Mouse (Mus musculus): Measurements from ENCODE around the gene Lyz1. TPM values are rescaled to one million over a fixed set of nuclear protein-coding genes. Genes with fewer than 3 reads are reported as not detected.
A peak's percentile ranks its signal among the peaks of the same experiment; 100 is the strongest.
"Not testable (repeated sequence)": the region's sequence is repeated elsewhere in the genome, so short reads cannot be mapped to it uniquely, and the experiment has no call there.

The Lyz1 gene
- polyA plus RNA-seq, 1 experiment, result not detected

DNA sequence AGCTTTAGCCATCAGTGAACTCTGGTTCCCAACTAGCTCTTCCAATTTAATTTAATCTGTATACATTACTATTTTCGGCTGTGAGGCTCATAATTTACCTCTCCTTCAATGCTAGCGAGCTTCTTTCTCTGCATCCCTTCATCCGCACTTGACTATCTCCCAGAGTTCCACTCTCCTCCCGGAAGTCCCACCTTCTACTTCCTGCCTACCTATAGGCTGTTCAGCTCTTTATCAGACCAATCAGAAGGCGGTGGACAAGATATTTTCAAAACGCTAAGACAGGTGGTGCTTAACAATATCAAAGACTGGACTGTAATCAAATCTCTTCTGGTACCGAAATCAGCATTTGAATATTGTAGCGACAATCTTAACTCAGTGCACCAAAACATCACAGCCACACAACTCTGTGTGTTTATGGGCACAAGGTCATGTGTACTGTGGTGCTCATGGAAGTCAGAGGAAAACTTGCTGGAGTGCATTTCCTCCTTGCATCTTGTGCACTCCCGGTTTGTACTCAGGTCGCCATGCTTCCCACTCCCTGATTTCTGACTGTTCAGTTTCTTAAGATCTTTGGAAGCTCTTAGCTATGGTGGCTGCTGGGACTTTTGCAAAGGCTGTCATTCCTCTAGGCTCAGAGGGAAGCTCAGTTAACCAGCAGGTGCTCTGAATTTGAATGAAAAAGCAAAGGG, 16.8 kb downstream of the Lyz1 start:
- Histone ChIP-seq H3K4me3 (no peak overlapping the region), H3K79me2 (ENCODE audit: control insufficient read depth, insufficient read depth) (no peaks in the 10 kb centered on the region), H3K27me3 (ENCODE audit: control insufficient read depth, insufficient read depth, insufficient read length) (peaks cover 6% of the 10 kb centered on the region), H3K36me3 (ENCODE audit: control insufficient read depth, insufficient read depth) (no peaks in the 10 kb centered on the region), H3ac (ENCODE audit: control insufficient read depth, insufficient read length) (no peak overlapping the region), H3K4me2 (ENCODE audit: low read depth) (no peak overlapping the region)
- no peak for TF ChIP-seq MYOD1 (IDR thresholded peaks at IDR 0.05; ENCODE audit: control insufficient read depth in 1 of 3, insufficient read length in 2 of 3, low read depth in 2 of 3)
- TF ChIP-seq TCF12 (IDR thresholded peaks at IDR 0.05; ENCODE audit: insufficient read depth, poor library complexity, severe bottlenecking), result no peak
- TF ChIP-seq E2F4 (IDR thresholded peaks at IDR 0.05; ENCODE audit: insufficient read depth), result no peak
- TF ChIP-seq MAX (IDR thresholded peaks at IDR 0.05; ENCODE audit: low read depth), result no peak

GRCm38 (mm10) chr10:117274645-117275044, 18.0 kb downstream of the Lyz1 start:
- H3K4me2 ChIP-seq (ENCODE audit: low read depth); H3K4me3 ChIP-seq; H3K36me3 ChIP-seq (ENCODE audit: control insufficient read depth, insufficient read depth); H3K79me2 ChIP-seq (ENCODE audit: control insufficient read depth, insufficient read depth); H3K27me3 ChIP-seq (ENCODE audit: control insufficient read depth, insufficient read depth, insufficient read length); H3ac ChIP-seq (ENCODE audit: control insufficient read depth, insufficient read length): not testable (repeated sequence)

- Histone ChIP-seq H3K4me2 (ENCODE audit: low read depth) (no peak overlapping the region), H3K79me2 (ENCODE audit: control insufficient read depth, insufficient read depth) (no peaks in the 10 kb centered on the region), H3ac (ENCODE audit: control insufficient read depth, insufficient read length) (no peak overlapping the region), H3K4me3 (no peak overlapping the region), H3K27me3 (ENCODE audit: control insufficient read depth, insufficient read depth, insufficient read length) (peaks cover 14% of the 10 kb centered on the region), H3K36me3 (ENCODE audit: control insufficient read depth, insufficient read depth) (no peaks in the 10 kb centered on the region)
- no peak for TF ChIP-seq USF1 (IDR thresholded peaks at IDR 0.05; ENCODE audit: low read depth)
- no peak for TF ChIP-seq REST (IDR thresholded peaks at IDR 0.05; ENCODE audit: insufficient read depth, insufficient read length)
- TF ChIP-seq TCF12 (IDR thresholded peaks at IDR 0.05; ENCODE audit: insufficient read depth, poor library complexity, severe bottlenecking), result no peak
- TF ChIP-seq MYOG (IDR thresholded peaks at IDR 0.05; ENCODE audit: control insufficient read depth in 1 of 3, insufficient read depth in 1 of 3, insufficient read length in 2 of 3, low read depth in 2 of 3), result no peak
- TF ChIP-seq POLR2AphosphoS2 (IDR thresholded peaks at IDR 0.05; ENCODE audit: insufficient read length, low read depth), result no peak
- TF ChIP-seq E2F4 (IDR thresholded peaks at IDR 0.05; ENCODE audit: insufficient read depth), result no peak
- no peak for TF ChIP-seq SRF (IDR thresholded peaks at IDR 0.05; ENCODE audit: control insufficient read depth, insufficient read length, low read depth)
- TF ChIP-seq MAX (IDR thresholded peaks at IDR 0.05; ENCODE audit: low read depth), result no peak
- no peak for TF ChIP-seq MYOD1 (IDR thresholded peaks at IDR 0.05; ENCODE audit: control insufficient read depth in 1 of 3, insufficient read length in 2 of 3, low read depth in 2 of 3)
- no peak for TF ChIP-seq CEBPB (IDR thresholded peaks at IDR 0.05; ENCODE audit: insufficient read depth, poor library complexity, severe bottlenecking)
- TF ChIP-seq TCF3 (IDR thresholded peaks at IDR 0.05; ENCODE audit: insufficient read length, low read depth), result no peak
- TF ChIP-seq POLR2A (IDR thresholded peaks at IDR 0.05; ENCODE audit: insufficient read length, low read depth), result no peak
Measured at GRCm38 (mm10) chr10:117272023-117272422, 20.6 kb downstream of the Lyz1 start.

DNA sequence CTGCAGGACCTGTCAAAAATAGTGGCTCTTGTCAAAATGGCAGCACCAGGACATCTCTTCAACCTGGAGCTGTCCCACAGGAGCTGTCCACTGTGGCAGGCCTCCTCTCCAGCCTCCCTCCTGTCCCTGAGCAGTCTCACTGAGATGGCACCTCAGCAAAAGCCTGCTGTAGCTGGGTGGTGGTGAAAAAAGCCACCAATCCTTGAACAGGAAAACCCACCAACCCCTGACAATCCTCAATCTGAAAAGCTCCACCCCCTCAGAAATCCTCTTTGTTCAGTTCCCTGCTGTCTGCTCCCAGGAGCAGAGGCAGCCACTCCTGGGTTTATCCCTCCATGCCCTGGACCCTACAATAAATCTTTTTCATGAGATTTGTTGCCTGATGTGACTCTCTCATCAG, 32.8 kb downstream of the Lyz1 start:
- Histone ChIP-seq H3K4me2 (ENCODE audit: low read depth) (no peak overlapping the region), H3K36me3 (ENCODE audit: control insufficient read depth, insufficient read depth) (no peaks in the 10 kb centered on the region), H3K27me3 (ENCODE audit: control insufficient read depth, insufficient read depth, insufficient read length) (peaks cover 8% of the 10 kb centered on the region), H3K79me2 (ENCODE audit: control insufficient read depth, insufficient read depth) (no peaks in the 10 kb centered on the region), H3ac (ENCODE audit: control insufficient read depth, insufficient read length) (no peak overlapping the region), H3K4me3 (no peak overlapping the region)
- TF ChIP-seq E2F4 (IDR thresholded peaks at IDR 0.05; ENCODE audit: insufficient read depth) (no peak), MAX (IDR thresholded peaks at IDR 0.05; ENCODE audit: low read depth) (no peak), USF1 (IDR thresholded peaks at IDR 0.05; ENCODE audit: low read depth) (no peak), TCF3 (IDR thresholded peaks at IDR 0.05; ENCODE audit: insufficient read length, low read depth) (no peak), MYOG (IDR thresholded peaks at IDR 0.05; ENCODE audit: control insufficient read depth in 1 of 3, insufficient read depth in 1 of 3, insufficient read length in 2 of 3, low read depth in 2 of 3) (no peak), REST (IDR thresholded peaks at IDR 0.05; ENCODE audit: insufficient read depth, insufficient read length) (peak; percentile 49), POLR2A (IDR thresholded peaks at IDR 0.05; ENCODE audit: insufficient read length, low read depth) (no peak)

DNA sequence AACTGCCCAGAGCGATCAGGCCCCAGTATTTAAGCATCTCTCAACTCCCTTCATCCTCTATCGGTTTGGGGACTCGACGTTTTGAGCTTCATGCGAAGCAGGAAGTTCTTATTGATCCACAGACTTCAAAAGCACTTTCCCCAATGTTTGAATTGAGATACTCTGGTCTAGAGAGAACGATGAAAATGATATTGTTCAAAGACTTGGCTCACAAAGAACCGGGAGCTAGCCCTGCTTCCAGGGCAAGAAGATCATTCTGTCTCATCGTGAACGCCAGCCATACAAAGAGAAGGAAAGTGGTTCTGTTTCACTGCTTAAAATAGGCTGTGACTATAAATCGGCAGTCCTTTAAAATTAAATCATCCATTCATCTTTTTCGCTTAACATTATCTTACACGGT, 54.1 kb downstream of the Lyz1 start, which contains the start of gene 9530003J23Rik:
9530003J23Rik (minus strand) TSS at position 101 of the 400 bp plus-strand sequence.
- no peak within 1 kb of the TSS for H3K4me2 ChIP-seq (ENCODE audit: low read depth)
- TF ChIP-seq CEBPB (IDR thresholded peaks at IDR 0.05; ENCODE audit: insufficient read depth, poor library complexity, severe bottlenecking), result no peak
- H3K4me3 ChIP-seq, result no peak within 1 kb of the TSS
- H3K27me3 ChIP-seq (ENCODE audit: control insufficient read depth, insufficient read depth, insufficient read length), result peaks cover 33% of the 10 kb centered on the region
- no peaks in the 10 kb centered on the region for H3K36me3 ChIP-seq (ENCODE audit: control insufficient read depth, insufficient read depth)
- H3K79me2 ChIP-seq (ENCODE audit: control insufficient read depth, insufficient read depth), result no peaks in the 10 kb centered on the region
- H3ac ChIP-seq (ENCODE audit: control insufficient read depth, insufficient read length), result no peak within 1 kb of the TSS

Other genes with a start within 250 kb of the Lyz1 start
- not detected for gene Lrrc10, start 247.5 kb downstream of the Lyz1 start, polyA plus RNA-seq (2012; fragmentation: generic; extraction: Trizol)
- 384 TPM for gene Cct2, start 229.1 kb downstream of the Lyz1 start, polyA plus RNA-seq (2012; fragmentation: generic; extraction: Trizol)
- 6.6 TPM for gene Frs2, start 144.3 kb downstream of the Lyz1 start, polyA plus RNA-seq (2012; fragmentation: generic; extraction: Trizol)
- 27.8 TPM for gene Yeats4, start 68.4 kb downstream of the Lyz1 start, polyA plus RNA-seq (2012; fragmentation: generic; extraction: Trizol)
- not detected for gene 9530003J23Rik, start 54.2 kb downstream of the Lyz1 start, polyA plus RNA-seq (2012; fragmentation: generic; extraction: Trizol)
- gene Lyz2, start 10.5 kb downstream of the Lyz1 start, polyA plus RNA-seq (2012; fragmentation: generic; extraction: Trizol), result 0.08 TPM
- 21.8 TPM for gene Cpsf6, start 87.1 kb upstream of the Lyz1 start, polyA plus RNA-seq (2012; fragmentation: generic; extraction: Trizol)

Measured in myocyte (in vitro differentiated cells).